Mouse (Mus musculus): ENCODE results near the gene Ptges2. TPM values are rescaled to one million over a fixed set of nuclear protein-coding genes. Genes with fewer than 3 reads are reported as not detected.
"Not testable (repeated sequence)": the region's sequence is repeated elsewhere in the genome, so short reads cannot be mapped to it uniquely, and the experiment has no call there.

Gene Ptges2
- total RNA-seq, 2 experiments from 2014 or later = 33.8 to 35.5 TPM

- no peak for TF ChIP-seq CTCF (conservative IDR thresholded peaks at IDR 0.05)
Measured at GRCm38 (mm10) chr2:32358381-32358780, 37.3 kb upstream of the Ptges2 start.

DNA sequence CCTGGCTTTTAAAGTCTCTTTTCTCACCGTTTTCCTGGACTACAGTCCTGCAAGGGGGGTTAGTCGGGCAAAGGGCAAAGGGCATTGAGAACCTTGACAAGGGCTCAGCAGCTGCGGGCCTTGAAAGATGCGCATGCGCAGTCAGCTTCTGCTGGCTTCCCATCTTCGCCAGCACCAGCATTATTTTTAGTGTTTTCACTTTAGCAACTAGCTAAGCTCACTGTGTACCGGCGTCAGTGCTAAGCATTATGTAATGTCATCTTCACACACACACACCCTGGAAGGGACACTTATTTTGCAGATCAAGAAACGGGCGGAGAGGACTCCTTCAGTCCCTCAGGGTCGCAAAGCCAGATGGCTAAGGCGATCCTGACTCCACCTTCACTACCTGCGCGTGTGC is 35.0 kb upstream of the Ptges2 start:
- TF ChIP-seq CTCF (conservative IDR thresholded peaks at IDR 0.05) = no peak
- H3K27ac ChIP-seq = peak overlapping the region; percentile 97

More at GRCm38 (mm10) chr2:32358381-32358780, 37.3 kb upstream of the Ptges2 start:
- no peak for DNase-seq (ENCODE audit: low spot score in 2 of 2)
- Histone ChIP-seq H3K27ac (peak overlapping the region; percentile 64; the same call in 1 of the 2 replicates), H3K4me3 (no peak overlapping the region)

GRCm38 (mm10) chr2:32361437-32361836 is 34.3 kb upstream of the Ptges2 start:
- Histone ChIP-seq H3K27ac (peak overlapping the region; percentile 97), H3K4me3 (peak overlapping the region; percentile 58)
- DNase-seq (ENCODE audit: low spot score in 2 of 2) = peak; percentile 65 to 71
- TF ChIP-seq CTCF (conservative IDR thresholded peaks at IDR 0.05) = peak; percentile 82

More for the DNA sequence above, 35.0 kb upstream of the Ptges2 start:
- DNase-seq (ENCODE audit: low spot score in 2 of 2) = peak; percentile 69 to 89
- peak overlapping the region; percentile 58 for H3K4me3 ChIP-seq

GRCm38 (mm10) chr2:32362274-32362673 is 33.4 kb upstream of the Ptges2 start:
- peak overlapping the region; percentile 79 for H3K4me3 ChIP-seq
- H3K27ac ChIP-seq = peak overlapping the region; percentile 96
- not testable (repeated sequence) for DNase-seq (ENCODE audit: low spot score in 2 of 2)

DNA sequence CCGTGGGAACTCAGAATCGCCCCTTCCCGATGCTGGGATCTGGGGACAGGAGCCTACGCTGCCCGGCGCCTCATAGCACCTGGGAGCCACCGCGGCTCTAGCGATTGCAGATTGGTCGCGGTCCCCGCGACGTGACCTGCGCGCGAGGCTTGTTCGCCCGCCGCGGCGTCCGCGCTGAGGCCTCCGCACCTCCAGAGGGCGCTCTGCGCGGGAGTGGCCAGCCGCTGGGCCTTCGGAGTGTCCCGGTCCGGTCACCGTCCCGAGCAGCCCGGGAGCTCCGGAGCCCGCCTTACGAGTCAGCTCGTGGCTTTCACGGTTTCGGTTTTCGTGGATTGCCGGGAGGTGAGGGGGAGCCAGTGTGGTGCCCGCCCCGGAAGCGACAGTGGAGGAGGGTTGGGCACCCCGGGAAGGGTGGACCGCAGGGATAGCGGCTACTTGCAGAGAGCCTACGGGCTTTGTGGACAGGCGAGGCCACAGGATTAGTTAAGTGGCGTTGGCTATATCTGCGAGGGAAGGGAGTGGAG is 32.8 kb upstream of the Ptges2 start:
- H3K4me3 ChIP-seq = peak overlapping the region; percentile 79
- H3K27ac ChIP-seq = peak overlapping the region; percentile 96
- TF ChIP-seq CTCF (conservative IDR thresholded peaks at IDR 0.05) = peak; percentile 98
- peak; percentile 84 to 93 for DNase-seq (ENCODE audit: low spot score in 2 of 2)

DNA sequence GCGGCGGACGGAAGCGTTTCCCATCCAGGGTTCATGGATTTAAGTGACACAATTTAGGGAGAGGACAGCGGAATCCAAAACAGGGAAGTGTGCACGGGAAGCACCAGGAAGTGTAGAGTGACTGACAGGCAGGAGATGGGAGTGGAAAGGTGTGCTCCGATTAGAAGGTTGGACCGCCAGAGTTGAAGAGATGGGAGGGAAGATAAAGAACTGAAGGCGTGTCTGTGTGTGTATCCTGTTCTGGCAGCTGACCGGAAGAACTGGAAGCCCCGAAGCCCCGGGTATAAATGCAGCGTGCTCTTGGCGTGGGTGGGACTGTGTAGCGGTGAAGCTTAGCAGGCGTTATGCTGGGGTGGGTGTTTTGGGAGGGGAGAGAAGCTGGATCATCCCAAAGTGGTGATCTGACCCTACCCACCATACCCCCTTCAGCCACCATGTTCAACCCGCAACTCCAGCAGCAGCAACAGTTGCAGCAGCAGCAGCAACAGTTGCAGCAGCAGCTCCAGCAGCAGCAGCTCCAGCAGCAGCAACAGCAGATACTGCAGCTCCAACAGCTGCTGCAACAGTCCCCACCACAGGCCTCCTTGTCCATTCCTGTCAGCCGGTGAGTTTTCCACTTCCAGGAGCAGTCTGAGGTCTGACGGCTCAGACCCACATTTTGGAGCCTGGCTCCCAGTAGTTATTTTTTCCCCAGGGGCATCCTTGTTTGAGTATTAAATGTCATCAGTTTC is 32.2 kb upstream of the Ptges2 start:
- DNase-seq (ENCODE audit: low spot score in 2 of 2) = no peak
- Histone ChIP-seq H3K27ac (peak overlapping the region; percentile 96), H3K4me3 (peak overlapping the region; percentile 79)
- no peak for TF ChIP-seq CTCF (conservative IDR thresholded peaks at IDR 0.05)

DNA sequence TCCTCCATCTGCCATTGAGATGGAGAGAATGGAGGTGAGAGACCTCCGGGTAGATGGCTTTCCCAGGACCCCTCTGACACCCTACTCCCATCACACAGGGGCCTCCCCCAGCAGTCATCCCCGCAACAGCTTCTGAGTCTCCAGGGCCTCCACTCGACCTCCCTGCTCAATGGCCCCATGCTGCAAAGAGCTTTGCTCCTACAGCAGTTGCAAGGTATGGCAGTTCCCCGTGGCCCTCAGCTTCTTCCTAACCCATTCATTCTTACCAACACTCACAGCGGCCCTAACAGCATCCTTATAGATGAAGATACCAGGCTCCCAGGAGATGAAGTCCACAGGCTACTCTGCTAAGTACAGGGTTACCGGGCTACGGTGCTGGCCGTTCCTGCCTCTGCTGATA is 31.6 kb upstream of the Ptges2 start:
- no peak for DNase-seq (ENCODE audit: low spot score in 2 of 2)
- peak overlapping the region; percentile 79; the same call in 1 of the 2 replicates for H3K4me3 ChIP-seq
- no peak for TF ChIP-seq CTCF (conservative IDR thresholded peaks at IDR 0.05)
- H3K27ac ChIP-seq = no peak overlapping the region

GRCm38 (mm10) chr2:32367315-32367714 is 28.4 kb upstream of the Ptges2 start:
- no peak overlapping the region for H3K27ac ChIP-seq
- no peak overlapping the region for H3K4me3 ChIP-seq
- no peak for TF ChIP-seq CTCF (conservative IDR thresholded peaks at IDR 0.05)
- no peak for DNase-seq (ENCODE audit: low spot score in 2 of 2)

- Histone ChIP-seq H3K27ac (no peak overlapping the region), H3K4me3 (no peak overlapping the region)
- DNase-seq (ENCODE audit: low spot score in 2 of 2) = no peak
- TF ChIP-seq CTCF (conservative IDR thresholded peaks at IDR 0.05) = no peak
Measured at GRCm38 (mm10) chr2:32374191-32374590, 21.5 kb upstream of the Ptges2 start.

DNA sequence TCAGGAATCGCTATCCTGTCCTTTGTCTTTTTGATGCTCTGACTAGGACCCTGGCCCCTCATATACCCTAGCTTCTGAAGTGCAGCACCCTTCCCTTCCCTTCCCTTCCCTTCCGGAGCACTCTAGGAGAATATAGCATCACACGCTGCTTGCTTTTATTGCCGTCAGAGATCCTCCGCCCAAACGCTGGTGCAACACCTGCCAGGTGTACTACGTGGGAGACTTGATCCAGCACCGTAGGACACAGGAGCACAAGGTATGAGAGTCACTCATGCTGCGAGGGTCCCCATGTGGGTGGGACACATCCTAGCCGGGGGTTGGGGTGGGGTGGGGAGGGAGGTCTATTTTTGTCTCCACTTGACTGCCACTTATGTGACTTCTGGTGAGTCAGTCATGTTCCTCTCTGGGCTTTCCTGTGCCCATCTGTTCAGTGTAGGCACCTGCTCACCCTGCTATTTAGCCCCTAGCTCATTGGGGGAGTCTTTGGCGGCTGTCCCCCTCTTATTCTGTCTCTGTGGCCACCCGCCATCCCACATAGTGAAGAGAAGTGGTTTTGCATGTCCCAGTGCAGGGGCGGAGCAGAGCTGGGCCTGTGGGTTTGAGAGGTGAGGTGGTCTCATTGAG is 20.3 kb upstream of the Ptges2 start:
- peak overlapping the region; percentile 51; the same call in 1 of the 2 replicates for H3K27ac ChIP-seq
- no peak for TF ChIP-seq CTCF (conservative IDR thresholded peaks at IDR 0.05)
- peak in 1 of 2 experiments; percentile 24 for DNase-seq (ENCODE audit: low spot score in 2 of 2)
- H3K4me3 ChIP-seq = no peak overlapping the region

DNA sequence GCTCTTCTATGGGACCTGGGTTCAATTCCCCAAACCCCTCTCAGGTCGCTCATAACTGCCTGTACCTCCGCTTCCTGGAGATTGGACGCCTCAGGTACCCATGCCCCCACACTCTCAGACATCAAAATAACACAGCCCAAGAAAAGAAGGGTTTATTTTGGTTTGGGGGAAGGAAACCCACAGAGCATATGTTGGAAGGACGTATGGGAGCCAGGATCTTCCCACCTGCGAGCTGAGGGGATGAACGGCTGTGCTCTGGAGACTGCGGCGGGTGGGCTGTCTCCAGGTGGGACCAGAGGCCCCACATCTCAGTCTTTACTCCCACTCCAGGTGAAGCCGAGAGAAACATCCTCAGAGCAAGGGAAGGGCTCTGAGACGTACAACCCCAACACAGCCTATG is 18.7 kb upstream of the Ptges2 start:
- DNase-seq (ENCODE audit: low spot score in 2 of 2) = no peak
- no peak for TF ChIP-seq CTCF (conservative IDR thresholded peaks at IDR 0.05)
- Histone ChIP-seq H3K4me3 (no peak overlapping the region), H3K27ac (no peak overlapping the region)

DNA sequence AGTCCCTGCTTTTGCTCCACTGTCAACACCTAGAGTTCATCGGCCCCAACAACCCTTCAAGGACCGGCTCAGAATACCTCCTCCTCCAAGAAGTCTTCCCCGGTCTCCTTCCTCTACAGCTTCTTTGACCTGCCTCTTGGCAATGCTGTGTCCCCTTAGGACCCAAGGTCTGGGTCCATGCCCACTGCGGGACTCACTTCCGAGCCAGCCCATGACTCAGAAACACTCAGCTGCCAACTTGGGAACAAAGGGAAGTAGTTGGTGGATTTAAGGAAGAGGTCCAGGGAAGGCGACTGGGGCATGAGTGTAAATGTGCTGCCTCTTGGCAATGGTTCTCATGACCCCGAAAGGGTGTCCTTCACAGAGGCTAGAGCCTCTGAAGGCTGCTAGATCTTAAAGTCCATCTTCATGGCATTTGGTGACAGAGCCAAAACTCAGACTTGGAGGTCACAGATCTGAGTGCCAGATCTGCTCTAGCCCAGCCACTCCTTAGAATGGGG is 15.6 kb upstream of the Ptges2 start:
- no peak for DNase-seq (ENCODE audit: low spot score in 2 of 2)
- 0 out of 2 replicates have a peak overlapping the region, but pooled peaks have one; percentile 92 for H3K27ac ChIP-seq
- H3K4me3 ChIP-seq = peak overlapping the region; percentile 3; the same call in 1 of the 2 replicates
- TF ChIP-seq CTCF (conservative IDR thresholded peaks at IDR 0.05) = no peak

DNA sequence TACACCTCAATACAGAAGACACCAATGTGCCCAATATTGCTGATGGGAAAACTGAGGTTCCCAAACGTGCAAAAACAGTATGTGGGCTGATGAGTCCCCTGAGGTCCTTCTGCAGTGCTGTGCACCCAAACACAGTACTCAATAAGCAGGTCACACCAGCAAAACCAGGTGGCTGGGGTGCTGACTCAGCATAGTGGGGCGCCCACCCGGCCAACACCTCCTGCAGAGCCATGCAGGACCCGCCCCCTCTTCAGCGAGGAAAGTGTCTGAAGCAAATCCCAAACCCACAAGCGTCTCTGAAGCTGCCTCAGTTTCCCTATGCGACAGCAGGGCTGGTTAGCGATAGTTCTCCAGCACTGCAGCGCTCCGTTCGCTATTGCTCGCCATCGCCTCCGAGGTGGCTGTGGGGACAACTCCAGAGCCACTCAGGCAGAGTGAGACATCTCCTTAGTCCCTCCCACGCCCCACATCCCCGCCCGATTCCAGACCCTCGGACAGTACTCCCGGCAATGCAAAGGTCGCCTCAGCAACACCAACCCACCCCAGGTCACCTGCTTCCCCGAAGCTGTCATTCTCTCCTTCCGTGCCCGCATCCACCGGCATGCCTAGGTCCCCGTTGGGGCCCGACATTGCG is 14.4 kb upstream of the Ptges2 start:
- DNase-seq (ENCODE audit: low spot score in 2 of 2) = peak in 1 of 2 experiments; percentile 50
- Histone ChIP-seq H3K27ac (peak overlapping the region; percentile 92), H3K4me3 (peak overlapping the region; percentile 94)
- peak; percentile 13; the same call in 1 of the 2 replicates for TF ChIP-seq CTCF (conservative IDR thresholded peaks at IDR 0.05)

All from layer of hippocampus, adult 2 months (tissue).